Mouse (Mus musculus) forelimb bud, embryonic 11.5 days (tissue): ENCODE data around the gene Ceacam19.

ENCODE experiments used
- DNase-seq: peaks from one replicate; pipeline ENCODE4 v3.0.0-alpha.2; 2012; ENCODE audit warnings: low read depth, low spot score

The Ceacam19 gene

DNA sequence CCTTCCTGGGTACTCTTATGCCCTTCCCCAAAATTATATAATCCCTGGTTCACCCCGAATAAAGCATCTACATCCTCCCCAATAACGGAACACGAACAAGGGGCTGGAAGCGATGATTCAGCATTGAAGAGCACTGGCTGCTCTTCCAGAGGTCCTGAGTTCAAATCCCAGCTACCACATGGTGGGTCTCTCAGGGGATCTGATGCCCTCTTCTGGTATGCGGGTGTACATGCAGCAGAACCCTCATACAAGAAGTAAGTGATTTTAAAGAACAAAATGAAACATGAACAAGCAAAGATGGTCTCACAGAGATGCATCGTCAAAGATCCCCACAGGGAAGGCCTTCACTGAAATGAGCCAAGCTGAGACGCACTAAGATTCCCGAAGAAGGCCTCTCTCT is 7.0 kb downstream of the Ceacam19 start:
- DNase-seq: no peak

DNA sequence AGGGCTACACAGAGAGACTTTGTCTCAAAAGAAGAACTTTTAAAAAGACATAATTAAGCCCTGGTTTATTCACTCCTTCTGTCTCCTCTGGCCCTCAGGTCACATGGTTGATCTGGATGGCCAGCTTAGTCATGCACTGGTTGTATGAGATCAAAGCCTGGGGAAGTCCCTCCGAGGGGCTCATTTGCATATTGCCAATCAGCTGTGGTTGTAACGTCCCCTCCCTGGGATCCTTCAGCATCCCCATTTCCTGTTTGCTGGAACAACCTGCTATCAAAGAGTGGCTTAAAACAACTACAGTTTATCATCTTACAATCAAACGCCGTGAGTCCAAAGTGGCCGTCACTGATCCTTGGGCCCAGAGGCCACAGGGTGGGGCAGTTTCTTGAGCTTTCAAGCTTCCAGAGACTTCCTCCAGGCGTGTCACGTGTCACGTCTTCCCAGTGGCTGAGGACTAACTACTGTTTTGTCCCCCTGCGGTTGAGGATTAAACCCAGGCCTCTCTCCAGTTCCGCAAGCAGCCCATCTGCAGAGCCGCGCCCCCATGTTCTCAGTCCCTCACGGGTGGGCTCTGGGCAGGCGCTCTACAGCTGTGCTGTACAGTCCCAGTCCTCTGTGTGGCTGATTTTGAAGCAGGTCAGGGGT is 10.9 kb downstream of the Ceacam19 start:
- no peak for DNase-seq

DNA sequence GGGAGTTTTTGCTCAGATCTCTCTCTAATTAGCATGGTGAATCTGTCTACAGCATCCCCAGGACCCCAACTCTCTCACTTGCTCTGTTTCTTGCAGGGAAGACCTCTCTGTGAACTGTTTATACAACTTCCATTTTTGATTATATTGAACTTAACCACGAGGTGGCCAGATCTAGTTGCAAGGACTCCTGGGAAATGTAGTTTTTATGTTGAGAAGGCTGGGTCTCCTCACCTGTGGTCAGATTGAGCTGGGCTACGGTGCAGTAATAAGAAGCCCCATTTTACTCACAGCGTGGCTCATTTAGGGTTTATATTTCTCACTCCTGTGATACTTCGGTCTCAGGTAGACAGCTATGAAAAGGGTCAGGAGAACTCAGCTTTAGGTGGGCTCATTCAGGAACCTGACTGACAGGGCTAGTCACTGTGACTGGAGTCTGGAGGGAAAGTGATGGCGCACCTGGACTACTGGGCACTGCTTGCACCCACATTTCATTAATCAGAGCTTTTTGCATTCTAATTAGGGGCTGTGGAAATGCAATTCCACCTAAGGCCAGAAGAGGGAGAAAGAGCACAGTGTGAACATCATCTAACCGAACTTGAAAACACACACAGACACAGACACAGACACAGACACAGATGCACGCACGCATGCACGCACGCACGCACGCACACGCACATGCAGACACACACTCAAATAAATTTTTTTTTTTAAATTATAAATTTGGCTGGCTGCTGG is 11.7 kb downstream of the Ceacam19 start:
- DNase-seq: peak; percentile 24

DNA sequence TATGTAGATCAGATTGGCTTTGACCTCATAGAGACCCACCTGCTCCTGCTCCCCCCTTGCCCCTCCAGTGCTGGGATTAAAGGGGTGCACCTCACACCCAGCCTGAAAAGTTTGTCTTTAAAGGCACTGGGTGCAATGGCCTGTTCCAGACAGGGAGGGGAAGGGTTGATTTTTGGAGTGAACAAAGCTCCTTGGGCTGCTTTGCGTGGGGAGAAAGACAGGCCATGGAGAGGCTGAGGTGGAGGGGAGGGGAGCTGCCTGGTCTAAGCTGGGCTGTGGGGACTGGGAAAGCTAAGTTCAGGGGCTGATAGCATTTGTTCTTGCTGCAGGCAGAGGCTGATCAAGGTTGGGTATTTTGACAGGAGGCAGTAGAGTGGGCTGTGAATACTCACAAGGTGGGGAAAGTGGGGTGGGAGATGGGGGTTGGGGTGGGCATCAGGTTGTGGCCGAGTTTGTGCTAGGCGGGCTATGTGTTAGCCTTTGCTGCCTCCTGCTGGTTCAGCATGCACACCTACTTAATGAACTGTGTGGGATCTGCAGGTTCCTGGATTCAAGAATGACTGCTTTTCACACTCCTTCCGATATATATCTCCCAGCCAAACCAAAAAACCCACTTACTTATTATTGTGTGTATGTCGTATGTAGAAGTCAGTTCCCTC is 15.7 kb downstream of the Ceacam19 start:
- DNase-seq: peak; percentile 26

DNA sequence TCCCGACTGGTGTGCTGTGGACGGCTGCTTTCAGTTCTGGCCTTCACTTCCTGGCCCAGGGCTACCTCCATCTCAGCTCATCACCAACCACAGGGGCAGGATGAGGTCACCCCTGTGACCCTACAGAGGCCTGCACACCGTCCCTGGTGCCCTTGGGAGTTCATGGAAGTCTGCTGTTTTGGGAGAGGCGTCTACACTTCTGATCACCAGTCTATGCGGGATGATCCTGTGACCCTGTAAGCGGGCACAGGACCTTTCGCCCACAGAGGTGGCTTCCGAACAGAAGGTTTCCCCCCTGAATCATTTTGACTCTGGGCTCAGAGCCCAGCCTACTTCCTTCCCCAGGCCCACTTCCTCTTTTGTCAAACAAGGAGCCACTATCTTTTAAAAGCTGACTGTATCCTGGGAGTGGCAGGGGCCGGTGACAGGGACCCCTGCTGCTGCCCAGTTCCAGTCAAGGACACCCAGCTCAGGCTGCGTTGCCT is 16.6 kb downstream of the Ceacam19 start:
- no peak for DNase-seq

DNA sequence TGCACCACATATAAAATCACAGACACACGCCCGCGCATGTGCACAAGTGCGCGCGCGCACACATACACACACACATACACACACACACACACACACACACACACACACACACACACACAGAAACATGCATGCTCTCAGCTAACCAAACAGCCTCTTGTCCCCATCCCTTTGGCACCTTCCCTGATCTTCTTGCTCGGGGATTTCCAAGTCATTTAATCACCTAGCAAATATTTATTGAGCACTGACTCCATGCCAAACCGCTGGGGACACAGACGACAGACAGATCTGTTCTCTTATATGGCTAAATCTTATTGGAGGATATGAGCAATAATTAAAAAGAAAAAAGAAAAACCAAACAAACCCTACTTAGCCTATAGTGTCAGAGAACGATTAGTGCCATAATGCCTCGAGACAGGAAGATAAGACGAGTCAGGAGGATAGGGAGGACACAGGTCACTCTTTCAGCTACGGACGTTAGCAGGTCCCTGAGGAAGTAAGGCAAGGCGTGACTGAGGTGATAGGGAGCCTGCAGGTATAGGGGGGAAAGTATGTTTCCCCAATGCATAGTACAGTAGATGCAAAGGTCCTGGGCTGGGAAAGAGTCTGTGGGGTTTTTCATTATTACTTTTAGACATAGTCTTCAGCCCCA is 19.9 kb downstream of the Ceacam19 start:
- no peak for DNase-seq

DNA sequence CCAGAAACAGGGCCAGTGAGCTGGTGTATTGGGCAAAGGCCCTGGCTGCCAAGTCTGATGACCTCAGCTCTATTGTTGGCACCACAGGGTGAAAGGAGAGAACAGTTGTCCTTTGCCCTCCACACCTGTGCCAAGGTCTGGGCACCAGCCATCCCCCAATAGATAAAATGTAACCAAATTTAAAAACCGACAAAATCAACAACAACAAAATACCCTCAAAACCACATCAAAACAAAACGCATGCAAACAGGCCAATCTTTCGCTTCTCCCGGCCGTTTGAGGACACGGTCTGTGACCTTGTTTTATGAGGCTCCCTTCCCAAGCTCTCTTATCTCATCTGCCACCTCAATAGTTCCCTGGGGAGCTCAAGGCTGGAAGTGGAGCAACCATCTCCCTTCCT is 21.3 kb downstream of the Ceacam19 start:
- no peak for DNase-seq

DNA sequence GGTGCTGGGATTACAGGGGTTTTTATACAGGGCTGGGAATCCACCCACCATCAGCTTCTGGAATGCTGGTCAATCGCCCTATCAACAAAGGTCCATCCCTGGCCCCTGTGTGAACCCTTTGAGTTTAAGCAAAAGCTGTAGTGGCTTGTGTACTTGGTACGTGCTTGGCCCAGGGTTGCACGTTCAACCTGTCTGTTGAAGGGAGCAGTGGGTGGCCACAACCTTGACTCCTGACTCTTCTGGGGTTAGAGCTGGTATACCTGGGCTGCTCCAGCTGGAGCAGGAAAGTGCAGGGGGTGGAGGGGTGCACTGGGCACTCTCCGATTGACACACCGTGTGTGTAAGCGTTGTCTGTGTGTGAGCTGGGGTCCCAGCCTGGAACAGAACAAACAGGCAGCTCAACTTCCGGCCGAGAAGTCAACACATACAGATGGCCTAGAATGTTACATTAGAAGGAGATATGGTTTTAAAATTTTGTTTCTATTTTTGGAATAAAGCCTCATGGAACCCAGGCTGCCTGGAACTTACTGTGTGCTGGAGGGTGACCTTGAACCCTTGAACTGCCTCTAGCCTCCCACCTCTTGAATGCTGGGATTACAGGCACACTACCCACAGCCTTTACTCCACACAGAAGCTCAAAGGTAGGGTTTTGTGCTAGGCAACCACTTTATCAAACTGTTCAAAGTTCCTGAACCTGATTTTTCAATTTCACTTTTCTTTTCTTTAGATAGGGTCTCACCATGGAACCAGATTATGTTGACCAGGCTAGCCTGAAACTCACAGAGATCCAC is 22.3 kb downstream of the Ceacam19 start:
- no peak for DNase-seq

DNA sequence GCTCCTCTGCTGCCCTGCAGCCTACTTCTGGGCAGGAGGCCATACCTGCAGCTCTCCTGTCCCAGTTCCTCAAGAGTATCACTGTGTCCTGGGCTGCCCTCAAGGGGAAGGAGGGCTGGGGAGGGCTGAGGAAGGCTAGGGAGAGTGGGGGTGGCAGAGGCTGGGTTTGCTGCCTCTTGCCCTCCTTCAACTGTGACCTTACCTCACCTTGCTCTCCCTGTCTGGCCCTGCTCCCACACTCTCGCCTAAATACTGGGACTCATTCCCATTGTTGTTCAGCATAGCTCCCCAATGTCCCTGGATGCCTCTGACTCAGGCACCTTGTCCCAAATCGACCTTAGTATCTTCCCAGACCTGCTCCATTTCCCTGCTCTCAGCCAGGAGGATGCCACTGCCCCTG is 23.5 kb downstream of the Ceacam19 start:
- DNase-seq: no peak

DNA sequence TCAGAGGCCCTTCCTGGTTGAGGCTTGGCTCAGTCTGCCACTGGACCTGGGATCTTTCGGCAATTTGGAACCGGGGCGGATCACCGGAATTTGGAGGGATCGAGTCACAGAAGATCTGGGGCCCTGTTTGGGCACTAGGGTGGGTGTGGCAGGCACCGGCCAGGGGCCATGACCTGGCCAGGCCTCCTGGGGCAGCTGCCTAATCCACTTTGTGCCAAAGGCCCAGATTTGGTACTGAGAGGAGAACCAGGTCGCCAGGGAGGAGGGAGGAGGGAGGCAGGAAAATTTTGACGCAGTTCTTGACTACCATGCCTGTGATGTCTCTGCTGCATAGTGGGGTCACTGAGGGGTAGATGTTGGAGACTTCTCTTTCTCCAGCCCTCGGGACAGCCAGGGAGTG is 26.6 kb downstream of the Ceacam19 start, which contains the start of gene Ceacam16:
TSS of gene Ceacam16 (minus strand) at position 101 of the 400 bp plus-strand sequence.
- DNase-seq: no peak

DNA sequence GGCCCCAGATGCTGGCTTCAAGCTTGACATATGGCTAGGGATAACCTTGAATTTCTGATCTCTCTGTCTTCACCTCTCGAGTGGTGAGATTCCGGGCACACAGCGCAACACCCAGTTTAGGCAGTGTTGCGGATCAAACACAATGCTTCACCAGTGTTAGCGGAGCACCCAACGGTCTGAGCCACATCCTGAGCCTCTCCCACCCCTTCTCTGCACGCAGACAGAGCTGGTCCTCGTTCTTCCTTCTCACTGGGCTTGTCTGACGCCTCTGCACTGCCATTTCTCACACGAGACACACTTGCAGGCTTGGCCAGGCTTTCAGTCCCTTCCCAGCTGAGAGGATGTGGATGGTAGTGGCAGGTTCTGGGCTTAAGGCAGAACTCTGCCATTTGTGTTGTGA is 28.0 kb downstream of the Ceacam19 start:
- no peak for DNase-seq

DNA sequence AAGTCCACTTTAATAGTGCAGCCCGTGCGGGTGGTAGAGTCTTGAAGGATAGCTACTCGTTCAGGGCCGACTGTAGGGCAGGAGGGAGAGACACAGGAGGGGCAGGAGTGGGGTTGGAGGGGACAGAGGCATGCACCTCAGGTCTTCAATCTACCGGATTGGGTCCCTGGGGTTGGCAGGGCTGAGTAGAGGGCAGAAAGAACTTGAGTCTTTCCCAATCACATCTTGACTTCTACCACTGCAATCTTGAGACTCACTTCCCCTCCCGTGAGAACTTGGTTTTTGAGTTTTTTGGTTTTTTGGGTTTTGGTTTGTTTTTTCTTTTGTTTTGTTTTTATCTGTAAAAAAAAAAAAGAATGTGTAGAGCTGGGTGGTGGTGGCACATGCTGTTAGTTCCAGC is 31.5 kb downstream of the Ceacam19 start:
- no peak for DNase-seq

DNA sequence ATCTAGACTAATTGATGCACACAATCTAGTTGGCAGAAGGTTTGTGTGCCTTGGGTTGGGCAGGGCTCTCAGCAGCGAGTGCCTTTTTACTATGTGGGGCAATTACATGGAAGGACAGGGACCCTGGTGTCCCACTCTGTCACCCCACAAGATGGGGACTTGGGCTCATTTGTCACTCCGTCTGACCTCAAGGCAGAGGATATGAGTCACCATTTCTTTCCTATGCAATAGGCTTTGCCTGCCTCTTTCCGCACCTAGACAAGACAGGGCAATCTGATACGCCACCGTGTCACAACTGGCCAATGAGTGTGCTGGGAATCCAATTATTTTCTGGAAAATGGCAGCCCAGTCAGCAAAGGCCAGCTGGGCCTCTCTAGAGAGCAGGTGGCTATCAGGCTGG is 32.1 kb downstream of the Ceacam19 start:
- DNase-seq: no peak

DNA sequence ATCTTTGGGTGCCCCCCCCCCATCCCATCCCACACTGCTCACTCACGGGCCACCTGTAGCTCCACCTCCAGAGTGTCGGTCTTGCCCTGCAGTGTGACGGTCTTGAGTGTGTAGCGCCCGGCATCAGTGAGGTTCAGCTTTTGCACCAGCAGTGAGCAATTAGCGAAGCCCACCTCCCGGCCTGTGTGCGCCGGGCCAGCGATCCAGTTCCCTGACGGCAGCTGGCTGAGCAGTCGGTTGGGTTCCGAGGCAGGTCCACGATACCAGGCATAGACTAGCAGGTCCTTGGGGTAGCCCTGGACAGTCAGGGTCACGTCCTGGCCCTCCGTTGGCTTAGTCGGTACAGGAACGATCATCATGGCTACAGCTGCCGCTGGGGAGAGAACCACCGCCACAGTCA is 34.2 kb downstream of the Ceacam19 start:
- no peak for DNase-seq

DNA sequence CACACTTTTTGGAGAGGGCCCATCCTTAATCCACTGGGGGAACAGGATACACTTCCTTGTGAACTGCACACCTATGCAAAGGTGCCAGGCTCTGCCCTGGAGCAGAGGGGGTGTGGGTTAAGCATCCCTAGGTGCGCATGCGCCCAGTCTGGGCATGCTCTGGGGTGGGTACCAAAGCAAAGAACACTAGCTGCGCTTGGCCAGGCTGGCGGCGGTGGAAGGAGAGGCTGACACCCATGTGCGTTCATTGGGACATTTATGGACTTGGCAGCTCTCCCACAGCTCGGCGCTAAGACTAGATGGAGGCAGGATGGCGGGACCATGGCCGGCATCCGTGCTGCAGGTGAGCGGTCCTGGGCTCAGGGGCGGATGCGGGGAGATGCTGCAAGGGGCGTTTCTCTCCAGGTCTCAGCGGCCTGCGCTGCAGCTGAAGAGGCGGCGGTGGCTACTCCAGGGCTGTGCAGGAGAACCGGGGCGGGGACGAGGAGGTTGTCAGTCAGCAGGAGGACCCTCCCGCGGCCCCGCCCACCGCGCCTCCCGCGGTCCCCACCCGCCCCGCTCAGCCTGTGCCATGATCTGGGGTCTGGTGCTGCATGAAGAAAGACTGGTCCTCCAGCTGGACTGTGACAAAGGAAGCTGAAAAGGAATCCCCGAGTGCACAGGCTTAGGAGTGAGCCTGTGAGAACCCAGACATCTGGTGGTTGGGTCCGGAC is 35.8 kb downstream of the Ceacam19 start, which contains the start of gene Gm19345:
TSS of gene Gm19345 (plus strand) at position 146 of the 713 bp plus-strand sequence.
- DNase-seq: no peak

DNA sequence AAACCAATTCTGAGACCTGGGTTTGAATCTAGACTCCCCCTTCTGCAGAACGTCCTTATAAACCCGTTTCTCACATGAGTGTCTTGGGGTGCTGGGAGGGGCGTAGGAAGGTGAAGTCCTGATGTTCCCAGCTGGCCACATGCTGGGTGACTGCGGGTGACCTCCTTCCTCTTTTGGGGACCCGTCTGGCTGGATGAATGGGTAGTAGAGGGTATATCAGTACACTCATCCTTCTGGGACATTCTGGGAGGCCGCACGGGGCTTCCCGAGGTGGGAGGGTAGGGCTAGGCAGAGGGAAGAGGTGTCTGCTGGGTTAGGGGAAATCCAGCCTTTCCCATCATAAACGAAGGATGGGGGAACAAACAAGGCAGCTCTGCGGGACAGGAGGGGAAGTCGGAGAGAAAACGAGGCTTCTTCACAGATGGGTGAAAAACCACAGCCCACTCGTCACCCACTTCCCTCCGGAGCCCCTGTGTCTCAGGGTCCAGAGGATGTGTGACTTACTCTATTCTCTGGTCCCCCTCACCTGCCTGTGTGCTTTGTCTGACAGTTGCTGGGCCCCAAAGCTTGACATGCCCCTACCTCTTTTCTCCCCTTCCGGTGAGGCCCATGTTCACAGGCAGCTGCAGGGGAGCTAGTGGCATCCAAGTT is 43.1 kb downstream of the Ceacam19 start:
- DNase-seq: no peak

DNA sequence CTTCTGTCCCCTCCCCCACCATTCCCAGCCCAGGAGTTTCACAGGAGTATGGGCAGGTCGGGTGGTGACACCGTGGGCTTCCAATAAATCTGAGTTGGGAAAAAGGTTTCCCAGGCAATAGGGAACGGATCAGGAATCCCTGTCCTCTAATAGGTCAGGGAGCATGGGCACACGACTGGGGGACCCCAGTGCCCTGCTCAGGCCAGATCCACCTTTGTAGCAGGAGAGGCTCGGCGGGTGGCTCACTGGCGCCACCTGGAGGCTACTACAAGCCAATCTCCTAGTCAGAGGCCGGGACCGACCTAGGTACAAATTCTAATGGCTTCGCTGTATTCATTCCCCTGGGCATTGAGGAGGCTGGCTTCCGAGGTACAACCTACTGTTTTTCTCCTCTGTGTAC is 44.2 kb downstream of the Ceacam19 start:
- DNase-seq: peak; percentile 49

DNA sequence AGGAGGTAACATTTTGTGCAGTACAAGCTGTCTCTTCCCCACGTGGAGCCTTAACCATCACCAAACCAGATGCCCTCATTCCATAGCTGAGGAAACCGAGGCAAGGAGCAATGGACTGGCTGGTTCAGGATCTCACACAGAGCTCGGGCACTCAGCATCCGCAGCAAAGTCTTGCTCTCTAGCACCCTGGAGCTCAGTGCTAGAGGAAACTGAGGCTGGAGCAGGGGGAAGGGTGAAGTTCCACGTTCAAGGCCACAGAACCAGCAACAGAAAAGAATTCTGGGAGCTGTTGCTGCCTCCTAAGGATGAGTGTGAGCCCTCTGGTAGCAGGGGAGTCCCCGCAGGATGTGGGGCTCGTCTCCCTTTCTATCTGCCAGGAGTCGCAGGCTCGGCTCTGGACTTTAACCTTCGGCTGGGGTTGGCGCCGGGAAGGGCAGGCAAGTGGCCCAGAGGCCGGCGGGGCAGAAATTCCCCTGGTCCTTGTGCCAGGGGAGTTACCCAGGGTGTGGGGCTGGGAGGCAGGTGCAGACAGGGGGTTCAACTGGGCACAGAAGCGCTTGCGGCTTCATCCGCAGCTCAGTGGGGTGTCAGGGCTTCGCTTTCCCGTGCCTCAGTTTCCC is 44.8 kb downstream of the Ceacam19 start:
- DNase-seq: no peak

DNA sequence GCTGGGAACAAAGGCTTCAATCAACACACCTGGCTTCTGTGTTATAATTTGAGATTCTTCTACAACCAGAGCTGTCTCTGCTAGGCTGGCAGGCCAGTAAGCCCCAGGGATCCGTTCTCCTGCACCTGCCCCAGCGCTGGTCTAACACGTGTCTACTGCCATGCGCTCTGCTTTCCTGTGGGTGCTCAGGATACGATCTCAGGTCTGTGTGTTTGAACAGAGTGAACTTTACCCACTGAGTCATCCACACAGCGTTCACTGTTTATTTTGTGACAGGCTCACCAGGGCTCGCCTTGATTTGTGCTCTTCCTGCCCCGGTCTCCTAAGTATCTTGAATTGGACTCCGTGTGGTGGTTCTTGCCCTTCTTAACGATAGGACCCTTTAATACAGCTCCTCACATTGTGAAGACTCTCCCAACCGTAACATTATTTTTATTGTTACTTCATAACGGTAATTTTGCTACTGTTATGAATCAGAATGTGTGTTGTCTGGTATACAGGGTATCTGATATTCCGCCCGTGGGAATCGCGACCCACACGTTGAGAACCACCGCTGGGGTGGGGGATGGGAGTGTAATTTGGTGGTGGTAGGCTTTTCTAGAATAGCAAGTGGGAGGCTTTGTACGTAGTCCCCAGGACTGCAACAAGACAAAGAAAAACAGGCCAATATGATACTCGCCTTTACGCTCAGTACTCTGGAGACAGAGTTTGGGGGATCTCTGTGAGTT is 45.9 kb downstream of the Ceacam19 start:
- DNase-seq: no peak
